ENCODE assay signal across 15 mouse cellular contexts in the genomic region with DNA sequence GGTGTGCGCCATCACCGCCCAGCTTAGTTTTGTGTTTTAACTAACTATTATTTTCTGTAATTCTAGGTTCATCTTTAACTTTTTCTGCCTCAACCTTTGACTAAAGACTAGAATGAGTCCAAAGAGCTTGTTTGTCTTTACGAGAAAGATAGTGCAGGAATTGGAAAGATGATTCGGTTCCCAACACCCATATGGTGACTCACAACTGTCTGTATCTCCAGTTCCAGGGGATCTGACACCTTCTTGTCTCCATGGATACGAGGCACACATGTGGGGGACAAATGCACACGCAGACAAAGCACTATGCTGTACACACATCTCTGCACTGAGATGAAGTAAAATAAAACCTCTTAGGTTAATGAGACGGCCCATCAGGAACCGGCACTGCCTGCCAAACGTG. TPM values are rescaled to one million over a fixed set of nuclear protein-coding genes. Genes with fewer than 3 reads are reported as not detected.
"Had no signal": no experiment of that assay in that cellular context is flagged by ENCODE, and none has a peak within 500 bp of the region (broad histone marks: within the 10 kb centered on the region; RNA-seq: fewer than 3 reads in every experiment).

No protein-coding gene starts in this region.

- H3K27ac ChIP-seq: hindbrain, embryonic 15.5 days; kidney, embryonic 15.5 days; limb, embryonic 13.5 days; liver, embryonic 14.5 days; macrophage; midbrain, embryonic 15.5 days; neural tube, embryonic 12.5 days; stomach, postnatal 0 days had no signal

- H3K4me3 ChIP-seq: hindbrain, embryonic 15.5 days; kidney, embryonic 15.5 days; limb, embryonic 13.5 days; megakaryocyte, embryonic 14.5 days; midbrain, embryonic 15.5 days; neural tube, embryonic 12.5 days had no signal

- H3K4me1 ChIP-seq: hindbrain, embryonic 15.5 days; limb, embryonic 13.5 days had no signal

- DNase-seq: kidney, postnatal 14 days; lung, embryonic 14.5 days; lung, postnatal 14 days; thymus, postnatal 14 days had no signal

- H3K27me3 ChIP-seq: hindbrain, embryonic 15.5 days; megakaryocyte, embryonic 14.5 days; midbrain, embryonic 15.5 days; neural tube, embryonic 12.5 days had no signal

- H3K36me3 ChIP-seq: hindbrain, embryonic 15.5 days; kidney, embryonic 15.5 days; limb, embryonic 13.5 days; midbrain, embryonic 15.5 days; neural tube, embryonic 12.5 days had no signal

- H3K9ac ChIP-seq: hindbrain, embryonic 15.5 days; kidney, embryonic 15.5 days; limb, embryonic 13.5 days; liver, embryonic 14.5 days; lung, embryonic 14.5 days; midbrain, embryonic 15.5 days; neural tube, embryonic 12.5 days had no signal

RNA-seq across cellular contexts. Expression of a gene that starts 29.8 kb away (rescaled TPM):
- total RNA-seq: monocyte, adult 5-6 weeks; neutrophil, adult 5-6 weeks had no signal
- polyA plus RNA-seq: macrophage had no signal
